Mouse (Mus musculus) lung, postnatal 25 days (tissue): ENCODE measurements at regions not wholly inside any gene's neighbourhood (a gene's known extent, or its start where the extent isn't known, plus 50 kb on each side); places are given as distances from the start of the nearest gene placed in this dataset.

Source experiments
- DNase-seq: peaks from one replicate; pipeline ENCODE4 v3.0.0; 2022; ENCODE audit warnings: low spot score

- DNase-seq: no peak
Measured at GRCm38 (mm10) chr10:126485129-126485528, 416.0 kb downstream of the Atp23 start.

GRCm38 (mm10) chr10:126483479-126483878, 417.7 kb downstream of the Atp23 start:
- DNase-seq: no peak

DNA sequence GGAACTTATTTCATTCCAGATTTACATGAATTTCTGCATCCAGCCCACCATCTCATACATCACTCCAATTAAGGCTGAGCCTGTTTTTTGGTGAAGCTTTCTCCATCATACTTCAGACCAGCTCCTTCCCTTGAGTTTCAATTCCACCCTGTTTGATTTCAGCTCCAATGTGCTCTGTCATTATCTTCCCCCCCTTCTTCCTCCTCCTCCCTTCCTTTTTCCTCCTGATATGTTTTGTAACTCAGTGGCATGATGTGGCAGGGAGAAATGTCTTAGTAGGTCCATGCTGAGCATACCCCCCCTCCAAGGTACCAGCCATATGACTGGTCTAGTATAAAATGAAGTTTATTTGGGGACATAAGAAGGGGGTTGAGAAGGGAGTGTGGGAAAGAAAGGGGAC, 420.8 kb downstream of the Atp23 start:
- no peak for DNase-seq

DNA sequence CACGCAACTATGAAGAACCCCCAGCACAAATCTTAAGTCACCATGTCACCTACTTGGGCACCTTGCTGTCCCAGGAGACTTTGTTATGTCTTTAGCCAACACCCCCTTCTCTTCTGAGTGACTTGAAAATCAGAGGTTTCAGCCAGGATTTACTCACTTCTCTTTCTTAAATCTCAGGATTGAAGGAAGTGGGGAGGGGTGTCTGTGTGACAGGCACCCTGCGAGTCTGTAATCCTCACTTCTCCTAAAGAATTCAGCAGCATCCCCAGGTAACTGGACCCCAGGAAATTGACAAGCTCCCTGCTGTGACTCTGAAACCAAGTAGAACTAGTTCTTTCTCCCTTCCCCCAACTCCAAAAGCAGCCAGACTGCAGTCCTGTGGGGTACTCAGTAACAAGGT, 421.4 kb downstream of the Atp23 start:
- DNase-seq: no peak

GRCm38 (mm10) chr10:126473050-126473719, 428.0 kb downstream of the Atp23 start:
- no peak for DNase-seq

DNA sequence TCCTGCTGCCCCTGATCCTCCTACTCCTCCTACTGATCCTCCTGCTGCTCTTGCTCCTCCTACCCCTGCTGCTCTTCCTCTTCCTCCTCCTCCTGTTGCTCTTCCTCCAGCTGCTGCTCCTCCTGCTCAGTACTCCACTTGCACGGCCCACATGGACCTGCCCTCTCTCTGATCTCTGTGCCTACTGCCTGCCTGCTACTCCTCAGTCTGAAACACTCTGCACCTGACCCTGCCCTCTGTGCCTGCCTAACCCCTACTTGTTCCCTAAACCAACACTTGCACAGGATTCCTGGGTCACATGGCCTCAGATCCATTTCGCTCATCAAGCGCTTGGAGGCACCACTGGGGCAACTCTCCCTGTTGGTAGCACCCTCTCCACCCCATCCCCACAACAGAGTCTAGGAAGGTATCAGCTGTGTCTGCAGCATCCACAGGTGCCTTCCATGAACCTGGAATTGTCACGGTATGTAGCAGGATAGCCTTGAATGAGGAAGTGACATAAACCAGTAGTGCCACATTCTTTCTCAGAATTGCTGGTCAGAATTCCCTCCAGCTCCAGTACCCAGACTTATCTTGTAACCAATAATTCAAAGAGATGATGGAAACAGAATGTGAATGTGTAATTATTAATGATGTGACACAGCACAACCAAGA, 430.2 kb downstream of the Atp23 start:
- DNase-seq: no peak

DNA sequence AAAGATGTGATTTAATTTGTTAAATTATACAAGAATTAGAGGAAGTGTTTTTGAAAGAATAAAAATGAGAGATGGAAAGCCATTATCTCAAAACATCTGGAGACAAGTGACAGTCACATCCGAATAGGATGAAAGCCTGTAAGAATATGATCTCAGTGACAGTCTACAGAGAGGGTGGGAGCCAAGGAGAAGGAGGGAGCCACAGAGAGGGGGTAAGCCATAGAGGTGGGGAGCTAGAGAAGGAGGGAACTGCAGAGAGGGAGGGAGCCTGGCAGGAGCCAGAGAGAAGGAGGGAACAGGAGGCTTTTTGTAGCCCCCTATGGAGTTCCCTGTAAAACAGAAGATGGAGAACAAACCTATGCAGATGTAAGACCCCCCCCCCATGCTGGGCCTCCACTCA, 438.4 kb downstream of the Atp23 start:
- no peak for DNase-seq

DNA sequence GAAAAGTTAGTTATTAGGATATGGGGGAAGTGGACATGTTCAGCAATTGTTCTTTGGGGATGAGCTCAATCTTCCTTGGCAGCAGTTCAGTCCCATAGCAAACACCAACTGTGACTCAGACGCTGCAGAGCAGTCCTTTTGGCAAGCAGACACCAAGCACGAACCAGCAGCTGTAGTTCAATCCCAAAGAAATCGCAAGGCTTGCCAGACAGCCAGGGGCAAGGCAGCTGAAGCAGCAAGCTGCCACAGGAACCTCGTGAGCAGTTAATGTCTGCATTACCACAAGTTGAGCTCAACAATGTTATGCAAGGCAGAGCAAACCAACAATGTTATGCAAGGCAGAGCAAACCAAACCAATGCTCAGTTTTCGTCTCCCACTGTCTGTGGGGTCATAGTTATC, 442.6 kb downstream of the Atp23 start:
- DNase-seq: no peak

GRCm38 (mm10) chr10:126452757-126453528, 448.2 kb downstream of the Atp23 start:
- DNase-seq: no peak

DNA sequence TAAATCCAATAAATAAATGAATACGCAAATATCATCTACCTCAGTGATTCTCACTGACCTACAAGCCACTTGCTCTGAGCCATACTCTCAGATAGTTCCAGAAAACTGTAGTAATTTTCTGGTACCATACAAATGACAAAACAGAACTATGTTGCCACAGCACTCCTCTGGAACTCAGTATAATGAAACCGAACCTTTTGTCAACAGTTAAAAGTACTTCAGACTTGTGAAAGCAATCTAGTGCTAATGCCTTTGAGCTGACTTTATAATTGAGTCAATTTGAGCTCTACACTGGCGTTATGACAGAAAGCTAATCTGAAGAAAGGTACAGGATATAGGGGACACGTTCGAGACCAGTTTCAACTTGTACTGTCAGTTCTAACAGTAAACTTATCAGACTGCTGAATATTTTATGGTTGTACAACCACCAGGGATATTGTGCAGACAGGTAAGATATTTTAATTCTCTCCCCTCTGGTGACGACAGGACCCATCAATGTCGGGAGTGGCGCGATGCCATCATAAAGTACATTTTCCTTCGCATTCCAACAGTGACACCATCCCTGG, 449.0 kb downstream of the Atp23 start:
- no peak for DNase-seq

- DNase-seq: no peak
Measured at GRCm38 (mm10) chr10:126431222-126431621, 465.3 kb downstream of the Lrig3 start.

DNA sequence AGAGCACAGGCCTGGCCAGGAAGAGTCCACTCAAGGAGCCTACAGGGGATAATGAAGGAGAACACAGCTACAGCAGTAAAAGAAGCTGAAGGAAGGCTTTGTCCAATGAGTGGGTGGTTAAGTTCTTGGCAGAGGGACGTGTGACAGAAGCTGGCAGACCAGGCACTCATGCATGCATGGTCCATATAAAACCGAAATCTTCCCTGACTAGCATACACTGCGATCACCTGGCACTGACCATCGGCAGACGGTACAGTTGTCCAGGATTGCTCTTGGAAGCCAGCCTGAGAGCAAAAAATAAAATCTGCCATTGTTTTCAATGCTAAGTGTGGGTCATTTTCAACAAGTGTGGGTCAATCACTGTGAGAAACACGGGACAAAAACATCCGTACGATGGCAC, 464.4 kb downstream of the Lrig3 start:
- DNase-seq: no peak

- no peak for DNase-seq
Measured at GRCm38 (mm10) chr10:126429502-126429901, 463.5 kb downstream of the Lrig3 start.

- DNase-seq: no peak
Measured at GRCm38 (mm10) chr10:126422066-126422465, 456.1 kb downstream of the Lrig3 start.

DNA sequence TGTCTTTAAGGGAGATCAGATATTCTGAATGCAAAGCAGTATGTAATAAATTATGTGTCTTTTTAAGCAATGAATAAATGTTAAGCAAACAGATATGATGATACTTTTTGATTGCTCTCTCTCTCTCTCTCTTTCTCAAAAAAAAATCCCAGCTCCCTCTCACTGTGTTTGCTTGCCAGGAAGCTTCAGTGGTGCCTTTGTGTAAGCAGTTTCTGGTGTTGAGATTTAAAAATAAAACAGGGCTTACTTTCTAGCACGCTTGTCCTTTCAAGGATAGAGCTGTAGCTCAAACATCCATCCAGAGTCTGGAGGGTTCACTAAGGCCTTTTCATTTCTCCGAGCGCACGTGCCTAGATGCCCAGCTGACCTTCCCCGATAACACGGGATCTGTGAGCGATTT, 447.8 kb downstream of the Lrig3 start:
- DNase-seq: no peak

- no peak for DNase-seq
Measured at GRCm38 (mm10) chr10:126392235-126392634, 426.3 kb downstream of the Lrig3 start.

GRCm38 (mm10) chr10:126391770-126392169, 425.8 kb downstream of the Lrig3 start:
- no peak for DNase-seq

GRCm38 (mm10) chr10:126386430-126386829, 420.5 kb downstream of the Lrig3 start:
- DNase-seq: no peak

DNA sequence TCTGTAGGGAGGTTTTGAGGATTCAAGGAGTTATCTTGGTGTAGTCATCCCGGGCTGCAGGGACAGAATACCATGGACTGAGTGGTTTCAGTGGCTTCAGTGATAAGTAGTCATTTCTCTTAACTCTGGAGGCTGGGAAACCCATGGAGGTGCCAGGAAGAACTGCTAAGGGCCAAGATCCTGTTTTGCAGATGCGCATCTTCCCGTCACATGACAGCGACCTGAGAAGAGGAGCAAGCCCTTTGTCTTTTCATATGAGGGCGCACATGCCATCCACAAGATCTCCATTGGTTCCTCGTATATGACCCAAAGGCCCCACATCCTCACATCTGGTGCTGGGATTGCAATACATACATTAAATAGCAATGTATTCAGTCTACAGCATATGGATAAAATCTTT, 419.7 kb downstream of the Lrig3 start:
- no peak for DNase-seq

GRCm38 (mm10) chr10:126380381-126380780, 414.4 kb downstream of the Lrig3 start:
- DNase-seq: no peak

DNA sequence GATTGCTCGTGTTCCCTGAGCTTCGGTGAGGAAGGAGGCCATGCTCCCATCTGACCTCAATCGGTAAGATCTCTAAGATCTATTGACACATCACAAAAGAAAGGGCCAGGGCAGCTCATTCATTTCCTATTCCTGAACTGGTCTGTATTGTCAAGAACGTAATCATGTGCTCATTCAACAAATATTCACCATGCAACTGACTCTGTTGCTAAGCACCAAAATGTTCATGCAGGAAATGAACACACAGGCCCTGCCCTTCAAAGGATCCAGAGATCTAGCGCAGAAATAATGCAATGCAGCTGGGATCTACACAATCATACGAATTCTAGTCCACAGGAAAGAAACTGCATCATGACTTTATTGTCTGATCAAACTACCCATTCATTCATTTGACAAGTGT, 413.3 kb downstream of the Lrig3 start:
- DNase-seq: no peak

GRCm38 (mm10) chr10:126373906-126374305, 407.9 kb downstream of the Lrig3 start:
- no peak for DNase-seq

DNA sequence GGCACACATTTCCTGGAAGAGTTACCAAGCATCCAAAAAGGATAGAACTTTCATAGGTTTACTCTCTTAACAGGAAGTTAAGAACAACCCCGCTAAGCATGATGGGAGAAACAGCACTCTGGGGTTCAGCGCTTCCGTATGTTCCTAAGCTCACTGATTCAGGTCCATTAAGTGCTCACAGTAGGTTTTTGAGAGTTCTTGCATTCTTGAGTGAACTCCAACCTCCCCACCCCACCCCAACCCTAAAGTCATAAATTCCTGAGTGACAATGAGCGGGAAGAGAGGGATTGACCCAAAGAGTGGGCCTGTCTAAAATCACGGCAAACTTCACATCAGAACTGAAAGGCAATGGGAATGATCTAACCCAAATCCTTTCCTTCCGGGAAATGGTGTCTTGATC, 405.9 kb downstream of the Lrig3 start:
- no peak for DNase-seq
